In the genomic region with DNA sequence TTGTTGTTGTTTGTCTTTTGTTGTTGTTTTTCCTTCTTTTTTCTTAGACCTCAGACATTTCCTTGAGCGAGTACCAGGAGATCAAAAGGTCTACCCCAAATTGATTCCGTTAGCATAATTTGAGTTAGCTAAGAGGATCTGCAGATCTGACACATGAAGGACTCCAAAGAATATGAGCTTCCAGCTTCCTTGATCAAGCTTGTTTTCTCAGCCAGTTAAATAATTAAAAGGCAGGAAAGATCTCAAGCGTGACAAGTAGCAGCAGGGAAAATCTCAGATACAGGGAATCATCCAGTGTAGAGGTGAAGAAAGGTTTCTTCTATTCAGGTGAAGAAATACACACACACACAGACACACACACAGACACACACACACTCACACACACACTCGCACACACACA, we compare ENCODE assay signal across 23 mouse cellular contexts.
DNase-seq lines count a peak whose midpoint lies in the region; ATAC-seq and TF ChIP-seq lines count a peak whose summit lies in the region.
"Had no signal": no experiment of that assay in that cellular context is flagged by ENCODE, and none has a peak within 500 bp of the region (broad histone marks: within the 10 kb centered on the region; RNA-seq: fewer than 3 reads in every experiment).

No protein-coding gene starts in this region.

- no peaks in the 10 kb centered on the region for H3K36me3 ChIP-seq in kidney, embryonic 14.5 days (ENCODE audit: control insufficient read depth, insufficient read depth, low read length)
- no peaks in the 10 kb centered on the region for H3K36me3 ChIP-seq in kidney, postnatal 0 days (ENCODE audit: insufficient read depth, low read length)
- no peaks in the 10 kb centered on the region for H3K36me3 ChIP-seq in stomach, embryonic 16.5 days (ENCODE audit: control insufficient read depth, insufficient read depth, low read length)
- no peaks in the 10 kb centered on the region for H3K36me3 ChIP-seq in stomach, postnatal 0 days (ENCODE audit: control insufficient read depth, insufficient read depth, low read length)
- H3K36me3 ChIP-seq: forebrain, embryonic 10.5 days; heart, embryonic 10.5 days; heart, embryonic 13.5 days; hindbrain, embryonic 15.5 days had no signal

- 60% methylated on average over 4 of the region's 4 CpGs for WGBS in kidney, embryonic 14.5 days
- 45% methylated on average over 4 of the region's 4 CpGs for WGBS in kidney, postnatal 0 days
- 76% methylated on average over 4 of the region's 4 CpGs for WGBS in stomach, embryonic 16.5 days
- WGBS in stomach, postnatal 0 days = 69% methylated on average over 4 of the region's 4 CpGs

- no peak overlapping the region for H3K9ac ChIP-seq in kidney, embryonic 14.5 days (ENCODE audit: low read depth, low read length)
- H3K9ac ChIP-seq in kidney, postnatal 0 days (ENCODE audit: low read depth, low read length) = no peak overlapping the region
- no peak overlapping the region for H3K9ac ChIP-seq in stomach, embryonic 16.5 days (ENCODE audit: low read length)
- H3K9ac ChIP-seq in stomach, postnatal 0 days (ENCODE audit: low read length) = no peak overlapping the region
- H3K9ac ChIP-seq: forebrain, embryonic 13.5 days; heart, embryonic 13.5 days; hindbrain, embryonic 15.5 days had no signal

- no peak overlapping the region for H3K4me3 ChIP-seq in kidney, embryonic 14.5 days (ENCODE audit: low read length)
- no peak overlapping the region for H3K4me3 ChIP-seq in kidney, postnatal 0 days (replicated peaks; ENCODE audit: low read depth, low read length)
- H3K4me3 ChIP-seq in stomach, embryonic 16.5 days (replicated peaks; ENCODE audit: low read length) = no peak overlapping the region
- no peak overlapping the region for H3K4me3 ChIP-seq in stomach, postnatal 0 days (ENCODE audit: low read depth, low read length)
- H3K4me3 ChIP-seq: forebrain, embryonic 10.5 days; forebrain, embryonic 13.5 days; heart, adult 2 months; heart, embryonic 10.5 days; heart, embryonic 13.5 days; hindbrain, embryonic 15.5 days had no signal

- no peak for ATAC-seq in kidney, embryonic 14.5 days (ENCODE audit: low FRiP score, low TSS enrichment)
- ATAC-seq in kidney, postnatal 0 days (replicated peaks; ENCODE audit: low FRiP score, low read depth) = no peak
- no peak for ATAC-seq in stomach, embryonic 16.5 days (ENCODE audit: insufficient read depth, low FRiP score)
- no peak for ATAC-seq in stomach, postnatal 0 days (ENCODE audit: low FRiP score, low TSS enrichment)
- ATAC-seq: forebrain, embryonic 13.5 days; forebrain, embryonic 16.5 days had no signal

- no peaks in the 10 kb centered on the region for H3K9me3 ChIP-seq in kidney, embryonic 14.5 days (ENCODE audit: control insufficient read depth, low read length)
- no peaks in the 10 kb centered on the region for H3K9me3 ChIP-seq in kidney, postnatal 0 days (replicated peaks; ENCODE audit: low read length)
- H3K9me3 ChIP-seq in stomach, embryonic 16.5 days (replicated peaks; ENCODE audit: control insufficient read depth, low read length) = no peaks in the 10 kb centered on the region
- no peaks in the 10 kb centered on the region for H3K9me3 ChIP-seq in stomach, postnatal 0 days (ENCODE audit: control insufficient read depth, low read length)
- H3K9me3 ChIP-seq: forebrain, embryonic 10.5 days; forebrain, embryonic 13.5 days; heart, embryonic 10.5 days; heart, embryonic 13.5 days; hindbrain, embryonic 15.5 days had no signal

- no peak for TF ChIP-seq EP300 in stomach, postnatal 0 days (optimal IDR thresholded peaks at IDR 0.05)

- no peak for TF ChIP-seq CTCF in kidney, postnatal 0 days (IDR thresholded peaks at IDR 0.05; ENCODE audit: low read depth)
- no peak for TF ChIP-seq CTCF in stomach, postnatal 0 days (IDR thresholded peaks at IDR 0.05; ENCODE audit: low read depth)

- H3K4me2 ChIP-seq in kidney, embryonic 14.5 days (replicated peaks; ENCODE audit: low read depth, low read length) = no peak overlapping the region
- H3K4me2 ChIP-seq in kidney, postnatal 0 days (ENCODE audit: low read length) = no peak overlapping the region
- H3K4me2 ChIP-seq in stomach, embryonic 16.5 days (ENCODE audit: low read depth, low read length) = no peak overlapping the region
- H3K4me2 ChIP-seq in stomach, postnatal 0 days (replicated peaks; ENCODE audit: low read depth) = no peak overlapping the region
- H3K4me2 ChIP-seq: forebrain, embryonic 13.5 days; heart, embryonic 13.5 days; hindbrain, embryonic 15.5 days had no signal

- DNase-seq in embryo, embryonic 10 days (ENCODE audit: low spot score) = peak; percentile 1
- no peak for DNase-seq in embryo, embryonic 10.5 days (ENCODE audit: low spot score)
- no peak for DNase-seq in kidney, postnatal 25 days
- DNase-seq in kidney, postnatal 0 days (ENCODE audit: low spot score) = no peak
- DNase-seq in kidney, postnatal 4 days = no peak
- no peak for DNase-seq in stomach, postnatal 0 days (ENCODE audit: low spot score)
- DNase-seq: cerebellum, adult 11 months; cerebellum, adult 2 months; cerebellum, adult 9-11 months; cerebellum, postnatal 25 days; gastrocnemius, postnatal 10 days; gastrocnemius, postnatal 36 days; heart, adult 2 months; heart, postnatal 14 days; heart, postnatal 4 days had no signal

- peak overlapping the region; percentile 56; the same call in 1 of the 2 replicates for H3K27ac ChIP-seq in kidney, embryonic 14.5 days (ENCODE audit: low read depth, low read length)
- peak overlapping the region; percentile 57; the same call in 1 of the 2 replicates for H3K27ac ChIP-seq in kidney, postnatal 0 days
- H3K27ac ChIP-seq in stomach, embryonic 16.5 days (ENCODE audit: low read length) = peak overlapping the region; percentile 72; the same call in 1 of the 2 replicates
- no peak overlapping the region for H3K27ac ChIP-seq in stomach, postnatal 0 days (replicated peaks)
- H3K27ac ChIP-seq: forebrain, embryonic 10.5 days; forebrain, embryonic 13.5 days; heart, adult 2 months; heart, embryonic 13.5 days; hindbrain, embryonic 15.5 days had no signal

- H3K27me3 ChIP-seq in kidney, embryonic 14.5 days (ENCODE audit: control insufficient read depth, insufficient read depth, low read length) = no peaks in the 10 kb centered on the region
- H3K27me3 ChIP-seq in kidney, postnatal 0 days (ENCODE audit: insufficient read depth, low read length) = no peaks in the 10 kb centered on the region
- H3K27me3 ChIP-seq in stomach, embryonic 16.5 days (ENCODE audit: control insufficient read depth, insufficient read depth, low read length) = no peaks in the 10 kb centered on the region
- H3K27me3 ChIP-seq in stomach, postnatal 0 days (ENCODE audit: control insufficient read depth, insufficient read depth, low read length) = no peaks in the 10 kb centered on the region
- H3K27me3 ChIP-seq: heart, embryonic 13.5 days; hindbrain, embryonic 15.5 days had no signal

- peaks cover 16% of the 10 kb centered on the region for H3K4me1 ChIP-seq in kidney, embryonic 14.5 days (ENCODE audit: control insufficient read depth, insufficient read depth, low read length)
- H3K4me1 ChIP-seq in kidney, postnatal 0 days (replicated peaks; ENCODE audit: insufficient read depth, low read length) = peaks cover 14% of the 10 kb centered on the region
- peaks cover 14% of the 10 kb centered on the region for H3K4me1 ChIP-seq in stomach, embryonic 16.5 days (ENCODE audit: control insufficient read depth, insufficient read depth, low read length)
- 0 out of 2 replicates have a peak, but pooled peaks cover 2% of the 10 kb centered on the region for H3K4me1 ChIP-seq in stomach, postnatal 0 days (replicated peaks; ENCODE audit: control insufficient read depth, insufficient read depth)
